1 mouse cellular context compared by ENCODE assay signal in genomic region chr9:78428870-78429432, GRCm38 (mm10).
TF ChIP-seq lines count a peak whose summit lies in the region.

No protein-coding gene starts in this region.

TF ChIP-seq in MEL, 35 proteins besides CTCF, POLR2A, EP300 and RAD21:
- no peak for TF ChIP-seq E2F4 (IDR thresholded peaks at IDR 0.05; ENCODE audit: borderline replicate concordance, low read depth, low read length)
- TF ChIP-seq MYB (IDR thresholded peaks at IDR 0.05; ENCODE audit: low read depth, low read length) = no peak
- no peak for TF ChIP-seq POLR2AphosphoS2 (IDR thresholded peaks at IDR 0.05; ENCODE audit: low read length)
- no peak for TF ChIP-seq MEF2A (IDR thresholded peaks at IDR 0.05; ENCODE audit: extremely low read depth, insufficient replicate concordance, low read depth, low read length, poor library complexity, severe bottlenecking)
- no peak for TF ChIP-seq MYC (IDR thresholded peaks at IDR 0.05; ENCODE audit: low read depth, low read length)
- TF ChIP-seq POLR2AphosphoS5 (IDR thresholded peaks at IDR 0.05; ENCODE audit: borderline replicate concordance, low read depth, low read length) = no peak
- no peak for TF ChIP-seq GATA1 (IDR thresholded peaks at IDR 0.05; ENCODE audit: low read depth, low read length)
- TF ChIP-seq BHLHE40 (IDR thresholded peaks at IDR 0.05; ENCODE audit: borderline replicate concordance, low read depth, low read length) = no peak
- TF ChIP-seq CHD2 (IDR thresholded peaks at IDR 0.05; ENCODE audit: low read length) = no peak
- no peak for TF ChIP-seq MAZ (IDR thresholded peaks at IDR 0.05; ENCODE audit: low read depth, low read length)
